Mouse (Mus musculus): ENCODE data around the gene Rbmxl1.

The Rbmxl1 gene

GRCm38 (mm10) chr8:78493031-78493430 lies 15.7 kb downstream of the Rbmxl1 start:
- DNase-seq (ENCODE audit: low spot score in 2 of 2), result no peak

DNA sequence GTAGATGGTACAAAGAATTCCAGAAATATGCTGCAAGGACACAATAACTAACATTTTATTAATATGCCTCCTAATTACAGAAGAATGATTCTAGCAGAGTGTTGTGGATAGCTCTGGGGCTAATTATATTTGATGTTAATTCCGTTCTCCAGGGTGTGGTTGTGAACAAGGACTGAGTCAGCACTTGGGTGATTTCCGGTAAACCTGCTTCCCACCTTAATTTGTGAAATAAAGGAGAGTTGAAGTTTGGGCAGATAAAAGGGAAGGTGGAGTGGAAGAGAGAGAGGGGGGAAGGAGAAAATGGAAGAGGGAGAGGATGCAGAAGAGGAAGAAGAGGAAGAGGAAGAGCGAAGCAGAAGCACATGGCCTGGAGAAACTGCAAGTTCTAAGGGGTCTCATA lies 19.0 kb downstream of the Rbmxl1 start:
- DNase-seq (ENCODE audit: low spot score in 2 of 2), result no peak

DNA sequence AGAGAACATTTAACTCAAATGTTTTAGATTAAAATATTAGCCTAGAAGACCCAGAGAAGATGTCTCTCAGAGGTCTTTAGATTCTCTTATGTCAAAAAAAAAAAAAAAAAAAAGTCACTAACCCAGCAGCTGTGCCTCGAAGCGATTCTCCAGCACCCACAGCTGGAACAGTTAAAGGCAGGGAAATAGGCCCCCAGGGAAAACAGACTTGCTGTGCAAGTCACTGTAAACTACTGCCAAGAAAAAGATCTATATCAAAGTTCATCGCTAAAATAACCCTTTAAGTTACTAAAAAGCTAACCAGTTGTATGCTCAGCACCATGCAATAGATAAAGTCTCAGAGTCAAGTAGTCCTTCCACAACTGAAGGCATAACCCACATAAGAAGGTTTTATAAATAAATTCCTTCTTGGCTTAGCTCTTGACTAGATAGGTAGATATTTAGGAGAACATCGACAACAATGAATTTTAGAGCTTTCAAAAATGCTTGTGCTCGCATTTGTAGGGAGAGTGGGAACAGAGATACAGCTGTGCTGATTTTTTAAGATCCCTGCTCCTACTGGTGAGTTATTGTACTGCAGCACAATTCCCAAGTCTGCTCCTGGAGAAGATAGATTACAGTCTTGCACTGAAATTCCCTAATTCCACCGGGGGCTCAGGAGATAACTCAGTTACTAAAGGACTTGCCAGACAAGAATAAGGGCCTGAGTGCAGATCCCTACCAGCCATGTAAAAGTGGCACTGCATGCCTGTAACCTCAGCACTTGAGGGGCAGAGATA lies 31.5 kb downstream of the Rbmxl1 start:
- no peak for DNase-seq (ENCODE audit: low spot score in 2 of 2)

- DNase-seq (ENCODE audit: low spot score in 2 of 2), result no peak
Observed at GRCm38 (mm10) chr8:78467889-78468288, 40.8 kb downstream of the Rbmxl1 start.

DNA sequence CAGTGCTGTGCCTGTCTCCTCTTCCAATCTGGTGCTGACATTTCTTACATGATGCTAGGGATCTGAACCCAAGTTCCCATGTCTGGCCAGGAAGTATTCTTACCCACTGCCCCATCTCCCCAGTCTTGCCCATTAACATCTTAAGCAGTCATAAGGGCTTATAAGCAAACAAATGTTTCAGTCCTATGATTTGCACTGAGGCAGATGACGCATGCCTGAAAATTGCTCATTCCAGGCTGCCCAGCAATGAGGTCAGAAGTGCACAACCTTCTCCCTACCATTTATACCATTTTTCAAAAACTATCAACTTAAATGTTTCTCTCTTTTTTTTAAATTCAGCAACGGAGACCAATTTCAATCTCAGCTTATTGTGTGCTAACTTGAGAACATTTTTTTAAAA lies 44.8 kb downstream of the Rbmxl1 start:
- no peak for DNase-seq (ENCODE audit: low spot score in 2 of 2)

DNA sequence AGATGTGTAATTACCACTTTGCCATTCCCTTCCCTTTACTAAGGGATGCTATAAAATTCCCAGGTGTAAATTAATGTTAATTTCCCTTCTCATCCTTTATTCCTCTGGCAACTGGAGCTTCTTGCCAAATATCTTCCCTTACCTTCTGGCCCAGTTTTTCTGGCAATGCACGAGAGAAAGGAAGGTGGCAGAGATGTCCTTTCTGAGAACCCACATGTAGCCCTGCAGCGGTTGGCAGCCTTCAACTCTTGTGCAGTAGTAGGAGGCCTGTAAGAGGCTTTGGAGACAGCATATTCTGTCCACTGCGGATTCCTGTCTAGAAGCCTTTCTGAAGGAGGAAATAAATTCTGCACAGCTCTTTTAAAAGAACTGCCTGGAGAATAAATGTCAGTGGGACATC lies 52.3 kb downstream of the Rbmxl1 start:
- no peak for DNase-seq (ENCODE audit: low spot score in 2 of 2)

All from frontal cortex, postnatal 36 days (tissue).